8 mouse cellular contexts compared by ENCODE assay signal in the genomic region with DNA sequence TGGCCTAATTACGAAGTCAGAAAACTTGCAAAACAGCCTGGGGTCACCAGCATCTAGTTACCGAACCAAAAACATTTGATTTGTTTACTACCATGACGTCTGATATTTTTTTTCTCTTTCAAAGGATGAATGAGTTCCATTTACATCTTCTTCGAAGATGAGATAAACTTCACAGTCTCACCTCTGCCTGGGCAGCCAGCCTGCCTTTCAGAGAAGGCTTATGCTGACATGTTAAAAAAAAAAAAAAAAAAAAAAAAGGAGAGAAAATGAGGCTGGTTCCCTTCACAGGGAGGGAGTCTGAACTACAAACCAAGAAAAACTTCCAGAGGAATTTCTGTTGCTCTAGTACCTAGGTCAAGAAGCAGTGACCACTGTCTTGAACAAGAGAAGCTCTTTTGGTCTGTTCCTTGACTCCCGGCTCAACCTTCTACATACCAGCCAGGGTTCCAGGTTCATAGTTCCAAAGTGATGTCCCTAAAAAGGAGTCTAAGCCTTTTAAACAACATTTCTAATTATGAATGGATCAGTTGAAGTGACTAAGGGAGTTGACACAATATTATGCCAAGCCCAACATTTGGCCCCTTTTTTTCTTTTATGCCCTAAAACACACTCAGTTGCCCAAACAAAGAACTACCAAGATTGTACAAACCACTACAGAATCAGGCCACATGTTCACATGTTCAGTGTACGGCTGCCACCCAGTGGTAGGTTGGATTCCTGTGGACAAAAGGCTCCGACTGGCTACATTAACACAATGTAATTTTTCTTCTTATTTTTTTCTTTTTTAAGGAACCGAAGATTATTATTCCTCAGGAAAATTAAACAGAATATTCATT. TPM values are rescaled to one million over a fixed set of nuclear protein-coding genes. Genes with fewer than 3 reads are reported as not detected.
DNase-seq lines count a peak whose midpoint lies in the region; ATAC-seq lines count a peak whose summit lies in the region.

No protein-coding gene starts in this region.

- 57% methylated on average over 8 of the region's 8 CpGs for WGBS in kidney, embryonic 14.5 days
- 50% methylated on average over 8 of the region's 8 CpGs for WGBS in limb, embryonic 13.5 days
- 53% methylated on average over 8 of the region's 8 CpGs for WGBS in stomach, embryonic 14.5 days

- no peaks in the 10 kb centered on the region for H3K27me3 ChIP-seq in kidney, embryonic 14.5 days (ENCODE audit: control insufficient read depth, insufficient read depth, low read length)
- H3K27me3 ChIP-seq in limb, embryonic 13.5 days, result no peaks in the 10 kb centered on the region
- no peaks in the 10 kb centered on the region for H3K27me3 ChIP-seq in stomach, embryonic 14.5 days (ENCODE audit: control insufficient read depth, insufficient read depth, low read length)

- peak; percentile 78 for ATAC-seq in activated CD4-positive, CD25-positive, alpha-beta regulatory T cell, adult 4 months
- 0 out of 2 replicates have a peak, but pooled peaks have one; percentile 26 for ATAC-seq in kidney, embryonic 14.5 days (ENCODE audit: low FRiP score, low TSS enrichment)
- peak; percentile 76; the same call in 1 of the 2 replicates for ATAC-seq in limb, embryonic 13.5 days (ENCODE audit: low FRiP score, low read depth)
- peak; percentile 77 for ATAC-seq in stomach, embryonic 14.5 days (ENCODE audit: insufficient number of reproducible peaks, insufficient read depth, low FRiP score, low read depth)

- H3K9me3 ChIP-seq in kidney, embryonic 14.5 days (ENCODE audit: control insufficient read depth, low read length), result no peaks in the 10 kb centered on the region
- no peaks in the 10 kb centered on the region for H3K9me3 ChIP-seq in limb, embryonic 13.5 days
- H3K9me3 ChIP-seq in stomach, embryonic 14.5 days (ENCODE audit: control insufficient read depth, low read depth, low read length), result no peaks in the 10 kb centered on the region

- no peak overlapping the region for H3K4me3 ChIP-seq in kidney, embryonic 14.5 days (ENCODE audit: low read length)
- H3K4me3 ChIP-seq in limb, embryonic 13.5 days, result no peak overlapping the region
- H3K4me3 ChIP-seq in stomach, embryonic 14.5 days (ENCODE audit: low read depth, low read length), result no peak overlapping the region

- no peaks in the 10 kb centered on the region for H3K36me3 ChIP-seq in kidney, embryonic 14.5 days (ENCODE audit: control insufficient read depth, insufficient read depth, low read length)
- H3K36me3 ChIP-seq in limb, embryonic 13.5 days, result no peaks in the 10 kb centered on the region
- no peaks in the 10 kb centered on the region for H3K36me3 ChIP-seq in stomach, embryonic 14.5 days (ENCODE audit: control insufficient read depth, insufficient read depth, low read length)

- DNase-seq in 3T3-L1 (ENCODE audit: low read depth, low spot score), result peak; percentile 89
- DNase-seq in embryo, embryonic 10 days (ENCODE audit: low spot score), result peak; percentile 87
- peak; percentile 24 to 48 for DNase-seq in gastrocnemius, postnatal 36 days
- peak; percentile 60 to 72 for DNase-seq in natural killer cell, adult 2 months (ENCODE audit: low spot score in 2 of 2)

- H3K27ac ChIP-seq in kidney, embryonic 14.5 days (ENCODE audit: low read depth, low read length), result no peak overlapping the region
- no peak overlapping the region for H3K27ac ChIP-seq in limb, embryonic 13.5 days
- H3K27ac ChIP-seq in stomach, embryonic 14.5 days (ENCODE audit: low read length), result no peak overlapping the region

- no peak overlapping the region for H3K4me2 ChIP-seq in kidney, embryonic 14.5 days (replicated peaks; ENCODE audit: low read depth, low read length)
- H3K4me2 ChIP-seq in limb, embryonic 13.5 days (replicated peaks), result no peak overlapping the region
- no peak overlapping the region for H3K4me2 ChIP-seq in stomach, embryonic 14.5 days (replicated peaks; ENCODE audit: low read depth, low read length)

- intact Hi-C loops in gastrocnemius, postnatal 36 days (cut with DNase I), result loop anchor here (5.0 to 10.0 kb wide), 3 partner anchors 231 to 1001 kb away; partner anchors contain the start of gene Glcci1

- H3K9ac ChIP-seq in kidney, embryonic 14.5 days (ENCODE audit: low read depth, low read length), result no peak overlapping the region
- H3K9ac ChIP-seq in limb, embryonic 13.5 days, result no peak overlapping the region
- H3K9ac ChIP-seq in stomach, embryonic 14.5 days (replicated peaks; ENCODE audit: low read depth, low read length), result no peak overlapping the region

- H3K4me1 ChIP-seq in kidney, embryonic 14.5 days (ENCODE audit: control insufficient read depth, insufficient read depth, low read length), result peaks cover 6% of the 10 kb centered on the region; the same call in 1 of the 2 replicates
- H3K4me1 ChIP-seq in limb, embryonic 13.5 days, result peaks cover 25% of the 10 kb centered on the region
- peaks cover 5% of the 10 kb centered on the region; the same call in 1 of the 2 replicates for H3K4me1 ChIP-seq in stomach, embryonic 14.5 days (ENCODE audit: control insufficient read depth, insufficient read depth, low read length)

RNA-seq across cellular contexts. Expression of gene Ica1, which starts 42.4 kb away (rescaled TPM):
- polyA plus RNA-seq in activated CD4-positive, CD25-positive, alpha-beta regulatory T cell, adult 4 months (2017; shearing (Covaris generic)), result 1 to 10 TPM; 4.0 to 4.3 TPM
- total RNA-seq in gastrocnemius, postnatal 36 days (2021), result 1 to 10 TPM in 1 of 2 experiments, under 1 TPM in 1; 0.94 to 1.4 TPM
- 26.8 and 30.0 TPM in 2 replicates for polyA plus RNA-seq in kidney, embryonic 14.5 days (2014; fragmentation: Nextera tagmentation; extraction: Ambion mirVana)
- polyA plus RNA-seq in limb, embryonic 13.5 days (2015; fragmentation: Nextera tagmentation; extraction: Ambion mirVana), result 17.3 and 18.8 TPM in 2 replicates
- polyA plus RNA-seq in stomach, embryonic 14.5 days (2014; fragmentation: Nextera tagmentation; extraction: Ambion mirVana), result 25.4 and 25.6 TPM in 2 replicates

Comparison
In these comparisons a context has a peak if more than half of its experiments do, and no peak if none do; other contexts are left out.
1. DNase-seq: peak in every context shown above with its lines; median percentile 89 in 3T3-L1; 87 in embryo, embryonic 10 days; 66 in natural killer cell, adult 2 months; 36 in gastrocnemius, postnatal 36 days.
2. ATAC-seq: peak in every context shown above with its lines; median percentile 78 in activated CD4-positive, CD25-positive, alpha-beta regulatory T cell, adult 4 months; 77 in stomach, embryonic 14.5 days; 76 in limb, embryonic 13.5 days; 26 in kidney, embryonic 14.5 days.